Mouse (Mus musculus): Measurements from ENCODE around the gene Rpl10a.
"Not testable (repeated sequence)": the region's sequence is repeated elsewhere in the genome, so short reads cannot be mapped to it uniquely, and the experiment has no call there.

The Rpl10a gene

GRCm38 (mm10) chr17:28308297-28309195 lies 19.7 kb upstream of the Rpl10a start:
- DNase-seq, result peak; percentile 90 to 98

GRCm38 (mm10) chr17:28310831-28311230 lies 17.4 kb upstream of the Rpl10a start:
- no peak for DNase-seq

GRCm38 (mm10) chr17:28311366-28312132 lies 16.7 kb upstream of the Rpl10a start:
- DNase-seq, result no peak

GRCm38 (mm10) chr17:28312232-28313211 lies 15.7 kb upstream of the Rpl10a start:
- peak in 1 of 2 experiments; percentile 40 for DNase-seq

GRCm38 (mm10) chr17:28313212-28313879 lies 14.9 kb upstream of the Rpl10a start, which contains the start of gene Fance:
Gene Fance, plus strand, starts transcription at chr17:28313519.
- peak; percentile 99 for DNase-seq

- DNase-seq, result peak in 1 of 2 experiments; percentile 34
Measured at GRCm38 (mm10) chr17:28313880-28314225, 14.4 kb upstream of the Rpl10a start.

GRCm38 (mm10) chr17:28315611-28316160 lies 12.6 kb upstream of the Rpl10a start:
- DNase-seq, result no peak

GRCm38 (mm10) chr17:28316476-28316875 lies 11.8 kb upstream of the Rpl10a start:
- no peak for DNase-seq

GRCm38 (mm10) chr17:28317091-28317490 lies 11.2 kb upstream of the Rpl10a start:
- peak in 1 of 2 experiments; percentile 63 for DNase-seq

GRCm38 (mm10) chr17:28317725-28318124 lies 10.5 kb upstream of the Rpl10a start:
- no peak for DNase-seq

GRCm38 (mm10) chr17:28321700-28322099 lies 6.6 kb upstream of the Rpl10a start:
- no peak for DNase-seq

GRCm38 (mm10) chr17:28323786-28324185 lies 4.5 kb upstream of the Rpl10a start:
- DNase-seq, result peak in 1 of 2 experiments; percentile 61

GRCm38 (mm10) chr17:28324416-28324815 lies 3.9 kb upstream of the Rpl10a start:
- DNase-seq, result not testable (repeated sequence)

GRCm38 (mm10) chr17:28325751-28326150 lies 2.5 kb upstream of the Rpl10a start:
- DNase-seq, result peak in 1 of 2 experiments; percentile 43

GRCm38 (mm10) chr17:28326951-28327350 lies 1.3 kb upstream of the Rpl10a start:
- no peak for DNase-seq

GRCm38 (mm10) chr17:28327673-28328325 lies 472 bp upstream of the Rpl10a start:
- DNase-seq, result peak; percentile 64 to 84

GRCm38 (mm10) chr17:28328946-28329345 lies 675 bp downstream of the Rpl10a start:
- peak in 1 of 2 experiments; percentile 71 for DNase-seq

GRCm38 (mm10) chr17:28329503-28330231 lies 1.4 kb downstream of the Rpl10a start:
- DNase-seq, result peak in 1 of 2 experiments; percentile 43

- DNase-seq, result no peak
Measured at GRCm38 (mm10) chr17:28330232-28330546, 1.9 kb downstream of the Rpl10a start.

GRCm38 (mm10) chr17:28330590-28330989 lies 2.3 kb downstream of the Rpl10a start:
- not testable (repeated sequence) for DNase-seq
